Mouse (Mus musculus) stomach, embryonic 15.5 days (tissue): ENCODE measurements around the gene Mid1. TPM values are rescaled to one million over a fixed set of nuclear protein-coding genes. Genes with fewer than 3 reads are reported as not detected.
"Not testable (repeated sequence)": the region's sequence is repeated elsewhere in the genome, so short reads cannot be mapped to it uniquely, and the experiment has no call there.

ENCODE experiments used
- ATAC-seq: fragments of 200-750 bp; cut with Nextera tagmentation; 2 replicates; pipeline ENCODE4 v1.8.0; 2017; ENCODE audit warnings: low read depth, moderate number of reproducible peaks, moderate TSS enrichment; ENCODE audit not compliant: insufficient read depth, low FRiP score
- H3K27ac ChIP-seq: fragments of 300-500 bp; sonication (generic); 2 replicates; pipeline ENCODE4 v1.5.1; 2015; ENCODE audit warnings: mild to moderate bottlenecking, inconsistent platforms
- H3K27me3 ChIP-seq: fragments of 300-500 bp; sonication (generic); replicated peaks from 2 replicates; pipeline ENCODE4 v1.6.1; 2015; ENCODE audit warnings: inconsistent platforms
- H3K36me3 ChIP-seq: fragments of 300-500 bp; sonication (generic); 2 replicates; pipeline ENCODE4 v1.6.1; 2015; ENCODE audit warnings: inconsistent platforms
- H3K4me1 ChIP-seq: fragments of 300-500 bp; sonication (generic); 2 replicates; pipeline ENCODE4 v1.6.1; 2015; ENCODE audit warnings: inconsistent platforms
- H3K4me2 ChIP-seq: fragments of 300-500 bp; sonication (generic); 2 replicates; pipeline ENCODE4 v1.6.1; 2015; ENCODE audit warnings: mild to moderate bottlenecking, inconsistent platforms
- H3K4me3 ChIP-seq: fragments of 300-500 bp; sonication (generic); replicated peaks from 2 replicates; pipeline ENCODE4 v1.5.1; 2015; ENCODE audit warnings: inconsistent platforms
- H3K9ac ChIP-seq: fragments of 300-500 bp; sonication (generic); 2 replicates; pipeline ENCODE4 v1.6.1; 2015; ENCODE audit warnings: inconsistent platforms
- H3K9me3 ChIP-seq: fragments of 300-500 bp; sonication (generic); 2 replicates; pipeline ENCODE4 v1.6.1; 2016; ENCODE audit warnings: inconsistent platforms
- WGBS: fragments of 180-500 bp; shearing (Covaris S2); methylation state at CpG from one replicate; pipeline ENCODE4 v1.1.7; 2015; 5-methylcytosine and 5-hydroxymethylcytosine counted together
- polyA plus RNA-seq: library from polyadenylated mRNA; unstranded; fragments of >200 nt; fragmentation: Nextera tagmentation; extraction: Ambion mirVana; gene quantifications from 2 replicates; pipeline ENCODE4 v1.2.1, GENCODE M21; 2015

Mid1 gene
- polyA plus RNA-seq, 1 experiment from 2014 or later, result 6.6 TPM

GRCm38 (mm10) chrX:170019954-170020689 lies 335.1 kb downstream of the Mid1 start:
- H3K36me3 ChIP-seq, result peaks cover 24% of the 10 kb centered on the region
- not testable (repeated sequence) for H3K27ac ChIP-seq, H3K4me2 ChIP-seq, H3K4me3 ChIP-seq, H3K27me3 ChIP-seq, H3K4me1 ChIP-seq, ATAC-seq, H3K9ac ChIP-seq, H3K9me3 ChIP-seq
- WGBS, result 54% methylated on average over 14 of the region's 14 CpGs

- H3K9me3 ChIP-seq, H3K4me1 ChIP-seq, H3K27ac ChIP-seq, ATAC-seq, H3K4me3 ChIP-seq, H3K4me2 ChIP-seq, H3K27me3 ChIP-seq, H3K9ac ChIP-seq: not testable (repeated sequence)
- WGBS, result 51% methylated on average over 9 of the region's 9 CpGs
- peaks cover 24% of the 10 kb centered on the region for H3K36me3 ChIP-seq
Observed at GRCm38 (mm10) chrX:170020690-170021050, 335.7 kb downstream of the Mid1 start.

- H3K4me1 ChIP-seq, H3K27ac ChIP-seq, H3K4me3 ChIP-seq, H3K27me3 ChIP-seq, ATAC-seq, H3K9me3 ChIP-seq, H3K9ac ChIP-seq, H3K4me2 ChIP-seq: not testable (repeated sequence)
- H3K36me3 ChIP-seq, result peaks cover 24% of the 10 kb centered on the region
- 76% methylated on average over 12 of the region's 12 CpGs for WGBS
Observed at GRCm38 (mm10) chrX:170021205-170021604, 336.2 kb downstream of the Mid1 start.

GRCm38 (mm10) chrX:170021750-170022461 lies 336.9 kb downstream of the Mid1 start:
- 53% methylated on average over 15 of the region's 15 CpGs for WGBS
- H3K4me1 ChIP-seq, H3K9me3 ChIP-seq, H3K9ac ChIP-seq, H3K27ac ChIP-seq, H3K4me2 ChIP-seq, H3K4me3 ChIP-seq, ATAC-seq, H3K27me3 ChIP-seq: not testable (repeated sequence)
- peaks cover 24% of the 10 kb centered on the region for H3K36me3 ChIP-seq

Other genes starting within 250 kb of the Mid1 start
- gene 4933400A11Rik, start 94.4 kb downstream of the Mid1 start, polyA plus RNA-seq, result 0.31 and 0.63 TPM in 2 replicates